Mouse (Mus musculus) liver, embryonic 14.5 days (tissue): ENCODE data around the gene Cd72.

Source experiments
- CTCF ChIP-seq: IDR thresholded peaks from 2 replicates; pipeline ENCODE4 v1.5.1; 2016; ENCODE audit warnings: antibody characterized with exemption, low read depth, control low read depth
- EP300 ChIP-seq: IDR thresholded peaks from 2 replicates; pipeline ENCODE4 v1.6.1; 2016; ENCODE audit warnings: antibody characterized with exemption, low read depth

GRCm38 (mm10) chr4:43497405-43497804, 43.0 kb upstream of the Cd72 start:
- TF ChIP-seq CTCF: no peak
- TF ChIP-seq EP300: no peak
